Mouse (Mus musculus) stomach, postnatal 0 days (tissue): ENCODE measurements around the gene Ube2k.

Experiments
- CTCF ChIP-seq: IDR thresholded peaks from 2 replicates; pipeline ENCODE4 v1.5.1; 2016; ENCODE audit warnings: antibody characterized with exemption, low read depth, mild to moderate bottlenecking, moderate library complexity
- EP300 ChIP-seq: optimal IDR thresholded peaks from 2 replicates; pipeline ENCODE3; 2016; ENCODE audit warnings: antibody characterized with exemption

- TF ChIP-seq CTCF, result no peak
- no peak for TF ChIP-seq EP300
Observed at GRCm38 (mm10) chr5:65508395-65508794, 28.6 kb upstream of the Ube2k start.
